Comparison of ENCODE assay signal across 8 mouse cellular contexts in the genomic region with DNA sequence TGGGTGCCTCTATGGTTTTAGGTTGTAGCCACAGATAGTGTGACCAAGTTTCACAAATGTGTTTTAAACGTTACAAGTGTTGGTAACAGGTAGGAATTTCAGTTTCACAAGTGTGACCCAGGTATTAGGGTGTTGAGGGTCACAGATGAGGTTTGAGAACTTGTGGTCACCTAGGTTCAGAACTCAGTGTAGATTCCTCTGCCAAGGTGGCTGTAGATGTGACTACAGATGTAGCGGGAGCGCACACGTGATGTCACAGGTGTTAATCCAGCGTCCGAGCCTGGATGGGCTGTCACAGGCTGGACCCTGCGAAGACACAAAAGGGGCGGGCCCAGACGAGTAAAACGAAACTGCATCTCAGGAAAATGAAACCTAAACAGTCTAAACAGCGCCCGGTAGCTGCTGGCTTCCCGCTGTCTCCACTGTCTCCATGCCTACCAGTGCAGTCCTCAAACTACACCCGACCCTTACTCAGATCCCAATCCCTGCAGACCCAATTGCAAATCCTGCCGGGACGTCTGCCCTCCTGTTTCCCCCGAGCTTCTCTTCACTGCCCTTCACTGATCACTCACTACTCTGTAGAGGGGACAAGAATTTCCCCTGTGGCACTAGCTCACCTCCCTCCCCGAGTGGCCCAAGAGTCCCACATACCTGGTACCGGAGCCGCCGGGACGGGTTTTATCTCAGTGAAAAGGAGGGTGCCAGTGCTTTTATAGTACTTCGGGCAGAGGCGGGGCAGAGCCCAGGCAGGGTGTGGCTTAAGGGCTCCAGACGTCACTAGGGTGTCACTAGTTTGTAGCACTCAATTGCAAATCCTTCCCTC. TPM values are rescaled to one million over a fixed set of nuclear protein-coding genes. Genes with fewer than 3 reads are reported as not detected.
DNase-seq lines count a peak whose midpoint lies in the region; ATAC-seq and TF ChIP-seq lines count a peak whose summit lies in the region.

A gene (minus strand): TSS at position 743 of the 823 bp plus-strand sequence.

- H3K9ac ChIP-seq in lung, postnatal 0 days (replicated peaks; ENCODE audit: low read depth), result peak within 1 kb of the TSS; percentile 74

- no peak for TF ChIP-seq POLR2A in olfactory bulb, adult 2 months (IDR thresholded peaks at IDR 0.05; ENCODE audit: insufficient read depth, low read depth, low read length)

- TF ChIP-seq EP300 in lung, postnatal 0 days (IDR thresholded peaks at IDR 0.05), result no peak

- peak within 1 kb of the TSS; percentile 55 for H3K4me3 ChIP-seq in embryonic facial prominence, embryonic 10.5 days
- peak within 1 kb of the TSS; percentile 89 for H3K4me3 ChIP-seq in lung, postnatal 0 days (ENCODE audit: low read depth, low read length)
- peak within 1 kb of the TSS; percentile 42 for H3K4me3 ChIP-seq in olfactory bulb, adult 2 months (ENCODE audit: insufficient read depth, low read depth, low read length)

- H3K27ac ChIP-seq in embryonic facial prominence, embryonic 10.5 days (replicated peaks), result no peak within 1 kb of the TSS
- H3K27ac ChIP-seq in lung, postnatal 0 days (ENCODE audit: low read length), result peak within 1 kb of the TSS; percentile 90
- H3K27ac ChIP-seq in olfactory bulb, adult 2 months (ENCODE audit: insufficient read depth, low read depth, low read length), result no peak within 1 kb of the TSS

- H3K4me1 ChIP-seq in embryonic facial prominence, embryonic 10.5 days, result peaks cover 18% of the 10 kb centered on the region
- H3K4me1 ChIP-seq in lung, postnatal 0 days (ENCODE audit: insufficient read depth, low read depth, low read length), result peaks cover 9% of the 10 kb centered on the region; the same call in 1 of the 2 replicates
- peaks cover 8% of the 10 kb centered on the region for H3K4me1 ChIP-seq in olfactory bulb, adult 2 months (ENCODE audit: control insufficient read depth, insufficient read depth, low read length)

- peak; percentile 19 to 22 for DNase-seq in left cerebral cortex, adult 18-20 months (ENCODE audit: low spot score in 2 of 2)
- no peak for DNase-seq in left cerebral cortex, adult 8-10 months (ENCODE audit: low spot score in 2 of 2)
- no peak for DNase-seq in embryonic facial prominence, embryonic 10.5 days (ENCODE audit: low spot score)
- DNase-seq in heart, adult 9 months (ENCODE audit: low spot score in 2 of 2), result peak; percentile 70 to 75
- DNase-seq in kidney, adult 8-10 months, result peak; percentile 54 to 77
- peak; percentile 94 for DNase-seq in lung, postnatal 0 days (ENCODE audit: low spot score)
- DNase-seq in urinary bladder, postnatal 14 days (ENCODE audit: low spot score), result peak; percentile 64

- no peaks in the 10 kb centered on the region for H3K27me3 ChIP-seq in embryonic facial prominence, embryonic 10.5 days (replicated peaks; ENCODE audit: low read depth, poor library complexity, severe bottlenecking)
- H3K27me3 ChIP-seq in lung, postnatal 0 days (replicated peaks; ENCODE audit: insufficient read depth, low read length), result no peaks in the 10 kb centered on the region

- H3K4me2 ChIP-seq in lung, postnatal 0 days (replicated peaks; ENCODE audit: low read depth, low read length), result peak within 1 kb of the TSS; percentile 72

- 14% methylated on average over 25 of the region's 25 CpGs for WGBS in embryonic facial prominence, embryonic 10.5 days
- WGBS in lung, postnatal 0 days, result 2% methylated on average over 25 of the region's 25 CpGs
- 9% methylated on average over 25 of the region's 25 CpGs for WGBS in olfactory bulb, adult 2 months

- peaks cover 36% of the 10 kb centered on the region for H3K36me3 ChIP-seq in embryonic facial prominence, embryonic 10.5 days (replicated peaks)
- H3K36me3 ChIP-seq in lung, postnatal 0 days (ENCODE audit: insufficient read depth, low read length), result peaks cover 26% of the 10 kb centered on the region; the same call in 1 of the 2 replicates

- H3K9me3 ChIP-seq in embryonic facial prominence, embryonic 10.5 days, result no peaks in the 10 kb centered on the region
- H3K9me3 ChIP-seq in lung, postnatal 0 days (ENCODE audit: low read length), result no peaks in the 10 kb centered on the region

- peak; percentile 91 for ATAC-seq in lung, postnatal 0 days

- TF ChIP-seq CTCF in lung, postnatal 0 days (IDR thresholded peaks at IDR 0.05), result no peak
- TF ChIP-seq CTCF in olfactory bulb, adult 2 months (IDR thresholded peaks at IDR 0.05; ENCODE audit: insufficient read depth, low read depth, low read length), result no peak

RNA-seq across cellular contexts. Expression of the gene that starts here (rescaled TPM):
- 1 to 10 TPM in 1 of 2 experiments, under 1 TPM in 1; 1.00 to 2.0 TPM for total RNA-seq in left cerebral cortex, adult 18-20 months (2021)
- total RNA-seq in left cerebral cortex, adult 8-10 months (2022), result 1 to 10 TPM in 3 of 4 experiments, under 1 TPM in 1; 0.65 to 2.8 (median 1.7) TPM
- polyA plus RNA-seq in embryonic facial prominence, embryonic 10.5 days (2016; fragmentation: Nextera tagmentation; extraction: Ambion mirVana), result 0.34 TPM in 2 replicates
- polyA plus RNA-seq in lung, postnatal 0 days (2015; fragmentation: Nextera tagmentation; extraction: Ambion mirVana), result 12.6 and 15.8 TPM in 2 replicates
- polyA plus RNA-seq in olfactory bulb, adult 2 months (2012; ENCODE audit: insufficient read depth, insufficient read length, low replicate concordance, missing spikeins), result not detected in 2 replicates

Comparison
In these comparisons a context has a peak if more than half of its experiments do, and no peak if none do; other contexts are left out.
1. DNase-seq: peak in left cerebral cortex, adult 18-20 months (2 of 2), heart, adult 9 months (2 of 2), kidney, adult 8-10 months (2 of 2), lung, postnatal 0 days (single experiment) and urinary bladder, postnatal 14 days (single experiment); none in left cerebral cortex, adult 8-10 months (0 of 2) and embryonic facial prominence, embryonic 10.5 days (single experiment).
2. Peak in every context shown above with its lines, with median percentiles within 50 percentile points of each other: H3K4me3 ChIP-seq.